Mouse (Mus musculus) cerebellum, adult 9-10 months (tissue): ENCODE results near the gene Asb2.
A peak's percentile ranks its signal among the peaks of the same experiment; 100 is the strongest.

Experiments used
- DNase-seq: peaks from one replicate; pipeline ENCODE4 v3.0.0; 2022

Gene Asb2

DNA sequence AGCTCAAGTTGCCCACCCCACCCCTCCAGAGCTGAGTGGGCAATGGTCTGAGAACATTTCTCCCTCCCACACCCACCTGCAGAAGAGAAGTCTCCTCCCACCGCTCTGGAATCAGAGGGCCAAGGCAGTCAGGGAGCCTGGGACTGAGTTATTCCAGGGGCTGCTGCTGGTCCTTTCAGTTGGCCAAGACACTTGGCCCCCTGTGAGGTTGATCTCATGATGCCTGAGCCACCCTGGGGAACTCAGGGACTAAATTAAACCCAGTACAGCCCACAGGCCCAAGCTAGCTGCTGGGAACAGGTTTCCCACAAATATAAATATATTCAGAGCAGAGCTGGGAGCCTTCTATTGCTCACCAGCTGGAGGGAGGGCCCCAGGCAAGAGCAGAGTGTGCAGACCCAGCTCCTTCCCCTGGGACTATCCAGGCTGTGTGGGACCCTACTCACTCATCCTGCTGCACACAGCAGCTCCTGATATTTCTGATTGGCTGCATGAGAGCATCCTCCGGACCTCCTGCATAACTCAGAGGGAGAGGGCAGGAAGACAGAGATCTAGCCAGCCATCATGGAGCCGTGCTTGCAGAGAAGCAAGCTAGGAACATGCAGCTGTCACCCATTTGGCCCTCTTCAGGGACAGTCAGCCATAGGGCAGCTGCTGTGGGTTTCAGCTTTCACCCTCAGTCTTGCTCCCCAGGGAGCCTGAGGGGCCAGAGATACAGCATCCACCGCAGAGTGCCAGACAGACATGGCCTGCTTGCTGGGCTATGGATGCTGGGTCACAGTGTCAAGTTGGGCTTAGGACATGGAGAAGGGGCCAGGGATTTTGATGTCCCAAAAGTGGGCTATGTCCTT is 3.4 kb upstream of the Asb2 start:
- DNase-seq, result no peak

DNA sequence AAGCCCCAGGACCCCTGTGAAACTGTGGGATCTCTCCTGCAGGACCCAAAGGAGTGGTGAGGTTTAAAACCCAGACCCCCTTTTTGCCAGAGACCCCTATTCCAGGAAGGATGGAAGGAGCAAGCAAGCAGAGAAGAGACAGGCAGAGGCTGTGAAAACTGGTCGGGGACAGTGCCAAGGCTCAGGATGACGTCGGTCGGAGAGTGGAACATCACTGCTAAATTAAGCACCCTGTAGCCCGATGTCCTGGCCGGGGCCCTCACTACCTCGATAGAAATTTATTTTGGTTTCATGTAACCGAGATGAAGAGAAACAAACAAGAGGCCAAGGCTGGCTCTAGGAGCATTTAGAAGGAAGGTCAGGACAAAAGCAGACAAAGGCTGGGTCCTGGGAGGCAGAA is 2.4 kb upstream of the Asb2 start:
- no peak for DNase-seq

DNA sequence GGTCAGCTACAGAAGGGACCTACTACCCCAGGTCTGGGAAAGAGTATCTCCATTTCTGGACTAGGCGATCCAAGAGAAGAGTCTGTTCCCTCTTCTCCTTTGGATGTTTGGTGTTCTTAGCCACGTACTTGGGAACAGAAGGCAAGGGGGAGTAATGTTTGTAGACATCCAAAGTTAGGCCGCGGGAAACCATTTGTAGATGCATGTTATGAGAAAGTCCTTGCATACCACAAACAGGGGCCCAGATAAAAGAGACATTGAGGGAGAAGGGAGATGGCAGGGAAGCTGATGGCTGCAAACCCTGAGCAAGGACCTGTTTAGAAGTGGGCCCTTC is 581 bp upstream of the Asb2 start:
- no peak for DNase-seq

DNA sequence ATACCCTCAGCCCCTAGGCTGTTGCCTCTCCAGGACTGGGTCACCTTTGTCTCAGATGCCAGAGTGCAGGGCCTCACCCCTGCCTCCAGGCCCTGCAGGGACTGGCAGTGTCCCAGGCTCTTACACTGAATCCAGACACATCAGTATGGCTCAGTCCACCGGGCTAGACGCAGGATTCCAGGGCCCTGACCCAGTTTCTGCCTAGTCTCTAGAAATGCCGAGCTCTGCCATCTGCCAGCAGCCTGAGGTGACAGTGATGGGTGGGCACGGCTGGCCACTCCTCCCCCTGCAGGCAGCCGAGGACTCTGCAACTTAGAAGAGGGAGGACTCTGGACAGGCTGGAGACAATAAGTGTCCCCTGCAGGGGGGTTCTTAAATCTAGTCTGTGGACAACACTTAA is 2.3 kb downstream of the Asb2 start:
- peak; percentile 74 for DNase-seq

DNA sequence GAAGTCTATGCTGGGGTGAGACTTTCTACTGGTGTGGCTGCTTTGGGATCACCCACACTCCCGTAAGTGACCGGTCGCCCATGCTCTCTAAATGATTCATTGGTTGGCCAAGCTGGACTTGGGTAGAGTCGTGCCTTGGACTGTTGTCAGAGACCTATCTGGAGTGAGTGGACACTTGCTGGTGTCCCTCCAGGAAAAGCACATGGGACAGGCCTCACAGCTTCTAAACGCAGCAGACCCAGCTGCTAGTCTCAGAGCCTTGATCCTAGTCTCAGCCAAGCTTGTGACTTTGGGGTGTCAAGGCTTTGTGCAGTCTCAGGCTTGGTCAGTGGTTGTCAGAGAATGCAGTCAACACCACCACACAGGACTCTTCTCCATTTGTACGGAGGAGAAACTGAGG is 3.1 kb downstream of the Asb2 start:
- no peak for DNase-seq

DNA sequence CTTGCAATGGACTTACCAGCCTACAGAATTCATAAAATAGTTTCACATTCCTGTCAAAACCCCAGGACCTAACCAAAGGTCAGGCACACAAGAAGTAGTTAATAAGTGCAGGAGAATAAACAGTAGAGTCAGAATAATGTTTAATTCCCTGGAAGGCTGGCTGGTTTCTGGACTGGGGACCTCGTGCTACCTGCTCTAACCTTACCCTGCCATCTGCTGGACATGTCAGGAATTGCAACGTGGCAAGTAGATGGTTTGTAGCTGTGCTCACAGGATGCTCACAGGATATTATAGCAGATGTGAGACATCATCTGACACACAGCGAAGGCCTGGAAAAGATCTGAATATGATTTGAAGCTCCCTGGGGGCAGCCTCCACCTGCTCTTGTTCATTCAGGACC is 7.3 kb downstream of the Asb2 start:
- DNase-seq, result peak; percentile 76

DNA sequence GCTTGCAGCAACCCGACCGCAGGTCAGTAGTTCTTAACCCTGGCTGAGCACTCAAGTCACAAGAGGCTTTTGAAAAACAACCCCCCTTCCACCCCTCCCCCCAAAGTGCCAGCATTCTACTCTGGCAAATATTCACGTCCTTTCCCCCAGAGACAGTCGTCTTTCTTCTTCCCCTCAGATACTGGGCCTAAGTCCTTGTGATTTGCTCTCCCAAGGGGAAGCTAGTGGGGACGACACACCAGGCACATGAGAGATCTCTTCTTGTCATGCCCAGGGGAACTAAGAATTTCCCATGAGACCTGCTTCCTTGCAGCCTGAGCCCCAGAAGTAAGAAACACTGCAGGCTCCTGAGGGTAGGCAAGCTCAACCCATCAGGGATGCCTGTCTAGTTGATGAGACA is 8.4 kb downstream of the Asb2 start:
- DNase-seq, result no peak

DNA sequence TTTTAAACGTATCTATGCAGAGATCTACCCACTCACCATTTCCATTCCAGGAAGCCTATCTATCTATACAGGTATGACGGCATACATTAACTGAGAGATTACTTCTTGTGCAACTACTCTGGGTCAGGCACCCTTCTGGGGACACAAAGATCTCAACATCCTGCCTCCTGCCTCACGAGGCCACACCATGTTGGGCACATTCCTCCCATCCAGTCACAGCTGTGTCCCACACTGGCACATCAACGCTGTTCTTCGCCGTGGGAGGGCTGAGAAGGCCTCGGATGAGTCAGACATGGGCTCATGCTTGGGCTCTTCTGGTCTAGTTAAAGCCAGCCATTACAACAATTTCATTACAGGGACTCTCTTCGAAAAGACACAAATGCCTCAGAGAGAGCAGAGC is 8.9 kb downstream of the Asb2 start:
- DNase-seq, result no peak

DNA sequence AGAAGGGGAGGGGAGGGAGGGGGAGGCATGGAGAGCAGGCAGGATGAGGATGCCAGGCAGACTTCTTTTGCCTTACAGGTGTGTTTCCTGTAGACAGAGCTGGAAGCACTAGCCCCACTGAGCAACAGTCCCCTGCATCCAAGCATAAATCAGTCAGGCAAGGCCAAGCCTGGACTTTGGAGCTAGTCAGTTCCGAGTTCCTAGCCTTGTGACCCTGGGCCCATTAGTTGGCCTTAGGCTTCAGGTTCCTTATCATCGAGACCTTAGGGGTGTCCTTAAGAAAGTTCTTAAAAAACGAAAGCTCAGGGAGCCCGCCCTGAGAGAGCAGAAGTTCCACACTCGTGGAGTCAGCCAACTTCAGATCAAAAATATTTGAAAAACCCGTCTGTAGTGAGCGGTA is 10.9 kb downstream of the Asb2 start:
- no peak for DNase-seq

DNA sequence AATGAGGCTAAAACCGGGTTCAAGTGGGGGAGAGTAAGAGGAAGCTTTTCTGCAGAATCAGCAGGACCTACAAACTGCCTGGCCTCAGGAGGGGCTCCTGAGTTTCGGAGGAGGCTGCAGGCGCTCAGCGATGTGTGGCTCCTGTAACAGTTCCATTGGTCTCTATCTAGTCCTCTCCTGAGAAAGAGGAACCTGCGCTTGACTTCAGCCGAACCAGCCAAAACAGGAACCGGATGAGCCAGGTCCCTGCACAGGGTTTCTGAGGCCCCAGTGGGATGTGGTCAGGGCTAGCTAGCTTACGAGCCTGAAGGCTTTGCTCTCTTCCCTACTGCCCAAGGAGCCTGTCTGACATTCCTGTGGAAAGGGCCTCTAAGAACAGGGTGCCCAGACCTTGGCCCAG is 12.3 kb downstream of the Asb2 start:
- no peak for DNase-seq

DNA sequence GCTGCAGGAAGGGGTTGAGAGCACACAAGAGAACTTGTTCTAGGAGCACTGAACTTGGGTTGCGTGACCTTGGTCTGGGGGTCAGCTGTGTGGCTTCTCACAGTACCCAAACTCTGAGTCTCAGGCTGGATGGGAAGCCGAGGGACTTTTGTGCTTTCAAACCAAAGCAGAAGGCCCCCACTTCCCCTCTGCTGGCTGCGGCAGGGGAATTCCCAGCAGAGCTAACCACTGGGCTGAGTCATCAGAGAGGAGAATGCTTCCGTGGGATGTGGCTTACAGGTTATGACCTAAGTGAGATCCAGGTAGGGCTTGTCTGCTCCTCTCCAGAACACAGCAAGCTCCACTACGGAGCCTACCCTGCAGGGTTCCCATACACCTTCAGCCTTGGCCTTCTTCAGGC is 14.6 kb downstream of the Asb2 start:
- no peak for DNase-seq

DNA sequence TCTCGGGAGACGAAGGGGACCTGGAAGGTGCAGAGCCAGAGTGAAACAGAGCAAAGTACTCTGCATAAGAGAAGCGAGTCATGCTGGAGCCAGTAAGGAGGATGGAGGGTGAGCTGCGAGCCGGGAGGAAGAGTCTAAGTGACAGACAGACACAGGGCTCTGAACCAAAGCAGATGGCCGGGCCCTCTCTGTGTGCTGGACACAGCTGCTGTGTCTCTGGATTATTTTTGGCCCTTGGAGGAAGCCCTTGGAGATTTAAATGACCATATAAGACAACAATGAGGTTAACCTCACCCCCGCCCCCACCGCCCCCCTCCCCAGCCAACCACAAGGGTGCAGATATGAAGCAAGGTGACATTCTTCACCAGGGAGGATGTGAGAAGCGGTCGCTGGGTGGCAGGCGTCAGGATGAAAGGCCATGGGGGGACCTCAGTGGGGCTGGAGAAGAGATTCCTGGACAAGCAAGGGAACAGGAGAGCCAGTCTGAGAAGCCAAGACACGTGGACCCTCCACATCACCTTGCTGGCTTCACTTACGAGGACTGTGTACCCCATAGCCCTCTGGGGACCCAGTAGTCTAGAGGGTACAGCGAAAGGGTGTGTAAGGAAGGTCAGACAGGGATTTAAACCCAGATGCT is 17.5 kb downstream of the Asb2 start:
- DNase-seq, result no peak

DNA sequence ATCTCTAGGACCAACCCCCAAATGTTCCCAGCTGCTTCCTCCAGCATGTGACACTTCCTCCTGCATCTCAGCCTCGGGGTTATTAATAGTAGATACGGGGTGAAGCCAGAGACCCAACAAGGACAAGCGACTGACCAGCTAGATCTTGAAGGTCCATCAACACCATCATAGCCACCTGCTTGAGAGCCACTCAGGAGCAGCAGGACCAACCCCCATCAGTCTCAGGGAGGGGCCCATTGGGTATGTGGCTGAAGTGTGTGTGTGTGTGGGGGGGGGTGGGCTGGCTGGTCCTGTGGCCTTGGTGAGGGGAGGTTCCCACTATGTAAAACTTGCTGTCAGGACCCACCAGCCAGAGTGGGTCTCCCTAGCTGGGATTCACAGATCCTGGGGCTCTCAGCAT is 19.0 kb downstream of the Asb2 start:
- no peak for DNase-seq

DNA sequence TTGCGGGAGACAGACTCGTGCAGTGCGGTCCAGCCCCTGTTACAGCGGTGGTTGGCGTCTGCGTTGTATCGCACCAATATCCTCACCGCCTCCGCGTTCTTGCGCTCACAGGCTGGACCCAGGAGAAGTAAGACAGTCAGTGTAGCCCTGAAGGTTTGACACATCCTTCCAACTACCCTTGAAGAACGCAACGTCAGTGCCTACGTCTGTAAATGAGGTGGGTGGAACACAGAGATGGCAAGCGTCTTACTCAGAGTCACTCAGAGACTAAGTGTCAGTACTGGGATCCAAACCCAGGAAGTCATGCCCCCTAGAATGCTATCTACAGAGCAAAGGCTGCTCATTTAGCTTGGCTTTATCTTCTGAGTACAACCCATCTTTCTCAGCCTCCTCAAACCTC is 22.4 kb downstream of the Asb2 start:
- no peak for DNase-seq

DNA sequence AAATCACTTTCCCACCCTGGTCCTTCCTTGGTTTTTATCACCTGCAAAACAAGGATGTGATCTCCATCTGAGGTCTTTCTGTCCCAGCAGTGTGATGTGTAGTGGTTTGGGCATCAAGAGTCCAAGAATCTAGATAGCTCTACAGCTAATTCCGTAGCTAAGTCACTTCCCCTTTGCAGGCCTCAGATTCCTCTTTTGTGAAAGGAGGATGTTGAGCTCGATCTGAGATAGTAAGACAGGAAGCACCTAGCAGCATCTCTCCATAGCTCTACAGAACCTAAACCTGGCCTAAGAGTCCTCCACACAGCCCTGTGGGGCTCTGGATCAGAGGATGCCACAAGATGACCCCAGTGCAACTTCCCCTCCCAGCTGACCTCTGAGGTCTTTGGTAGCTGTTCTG is 22.9 kb downstream of the Asb2 start:
- no peak for DNase-seq

DNA sequence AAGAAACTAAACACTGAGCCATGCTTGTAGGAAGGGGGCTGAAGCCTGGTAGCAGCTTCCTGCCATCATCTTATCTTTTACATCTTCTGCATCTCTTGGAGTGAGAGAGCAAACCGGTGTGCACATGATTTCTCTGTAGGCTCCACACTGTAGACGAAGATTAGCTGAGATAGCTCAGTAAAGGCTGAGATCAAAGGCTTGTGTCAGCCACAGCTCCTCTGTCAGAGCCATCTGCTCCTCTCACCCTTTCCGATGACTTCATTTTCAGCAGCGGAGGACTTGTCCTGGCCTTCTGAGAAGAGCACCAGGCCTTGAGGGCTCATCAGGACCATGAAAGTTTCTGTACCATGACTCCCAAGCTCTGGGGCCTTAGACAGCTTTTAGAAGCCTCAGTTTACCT is 24.3 kb downstream of the Asb2 start:
- DNase-seq, result no peak

DNA sequence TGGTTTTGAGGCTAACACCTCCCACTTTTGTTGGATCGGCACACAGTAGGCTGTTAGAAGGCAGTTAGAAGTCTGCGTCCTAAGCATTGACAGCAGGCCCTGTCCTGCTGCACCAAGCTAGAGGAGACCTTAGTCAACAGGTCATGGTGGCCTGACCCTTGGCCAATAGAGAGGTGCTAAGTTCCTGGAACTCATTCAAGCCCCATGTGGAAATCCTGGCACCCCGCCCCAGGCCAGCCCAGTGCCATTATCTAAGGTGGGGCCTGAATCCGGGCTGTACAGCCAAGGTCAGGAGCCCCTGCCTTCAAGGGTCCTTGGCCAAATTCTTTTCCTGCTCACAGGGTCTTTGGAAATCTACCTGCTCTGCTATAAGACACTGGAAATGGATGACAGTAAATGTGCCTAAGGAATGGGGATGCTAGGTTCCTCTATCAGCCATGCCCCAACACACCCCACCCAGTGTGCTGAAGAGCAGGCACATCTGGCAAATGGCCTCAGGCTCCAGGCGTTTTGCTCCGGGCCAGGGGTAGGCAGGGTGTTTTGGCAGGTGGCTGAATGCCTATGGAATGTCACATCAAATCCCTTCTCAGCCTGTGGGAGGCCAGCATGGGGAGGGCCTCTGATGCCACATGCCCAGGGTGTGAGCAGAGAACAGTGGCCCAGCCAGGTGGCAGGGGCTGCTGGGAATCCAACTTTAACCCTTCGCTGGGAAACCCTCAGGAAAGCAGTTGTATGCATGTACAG is 27.2 kb downstream of the Asb2 start:
- DNase-seq, result no peak

DNA sequence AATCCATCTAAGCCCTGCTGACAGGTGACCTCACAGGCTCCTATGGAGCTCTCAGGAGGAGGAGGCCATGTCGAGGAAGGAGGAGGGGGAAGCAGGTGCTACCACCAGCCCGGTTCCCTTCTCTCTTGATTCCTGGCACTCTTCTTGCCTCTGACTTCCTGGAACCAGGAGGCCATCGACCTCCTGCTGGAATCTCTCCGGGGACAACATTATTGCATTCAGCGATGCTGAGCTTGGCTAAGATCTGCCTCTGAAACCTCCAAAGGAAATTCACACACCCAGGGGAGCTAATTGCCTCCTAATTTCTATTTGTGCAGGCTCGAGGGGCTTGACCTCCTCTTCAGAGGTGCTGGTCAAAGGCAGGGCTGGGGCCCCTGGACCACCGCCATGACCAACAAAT is 28.7 kb downstream of the Asb2 start:
- no peak for DNase-seq

DNA sequence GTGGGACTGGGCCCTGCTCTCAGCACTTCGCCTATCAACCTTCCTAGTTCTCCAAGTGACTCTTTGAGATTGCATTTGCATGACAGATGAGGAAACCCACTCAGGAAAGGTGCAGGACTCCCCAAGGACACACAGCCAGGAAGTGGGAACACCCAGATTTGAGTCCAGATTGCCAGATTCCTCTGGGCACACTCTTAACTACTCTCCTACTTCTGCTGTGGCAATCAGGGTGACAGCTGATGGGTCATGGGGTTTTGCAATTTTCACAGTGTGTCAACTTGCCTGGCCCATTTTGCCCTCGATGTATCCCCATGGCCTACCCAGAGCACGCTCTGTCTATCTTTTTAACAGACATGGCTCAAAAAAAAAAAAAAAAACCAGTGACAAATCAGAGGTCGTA is 29.2 kb downstream of the Asb2 start:
- DNase-seq, result no peak

DNA sequence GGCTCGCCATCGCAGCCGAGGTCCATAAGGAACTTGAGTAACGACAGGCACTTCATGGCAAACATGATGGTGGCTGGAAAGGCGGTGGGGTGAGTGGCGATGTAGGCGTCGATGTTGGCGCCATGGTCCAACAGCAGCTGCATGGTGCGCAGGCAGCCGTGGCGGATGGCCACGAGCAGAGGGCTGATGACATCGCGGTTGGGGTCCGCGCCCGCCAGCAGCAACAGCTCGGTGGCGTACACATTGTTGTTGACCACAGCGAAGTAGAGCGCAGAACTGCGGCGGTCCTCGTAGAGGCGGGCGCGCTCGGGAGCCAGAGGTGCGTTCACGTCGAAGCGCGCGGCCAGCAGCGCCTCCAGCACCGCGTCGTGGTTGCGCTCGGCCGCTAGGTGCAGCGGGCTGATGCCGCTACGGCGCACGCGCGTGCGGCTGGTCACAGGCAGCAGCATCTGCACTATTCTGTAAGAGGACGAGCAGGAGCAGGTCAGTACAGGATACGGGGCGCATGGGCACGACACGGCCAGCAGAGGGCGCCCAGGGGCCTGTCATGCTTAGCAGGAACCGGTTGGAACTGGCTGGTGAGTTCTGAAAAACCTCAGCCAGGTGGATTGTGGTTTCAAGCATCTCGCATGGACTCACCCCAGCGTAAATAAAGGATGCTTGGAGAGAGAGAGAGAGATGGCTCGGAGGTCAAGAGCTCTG is 30.5 kb downstream of the Asb2 start:
- DNase-seq, result peak; percentile 77

DNA sequence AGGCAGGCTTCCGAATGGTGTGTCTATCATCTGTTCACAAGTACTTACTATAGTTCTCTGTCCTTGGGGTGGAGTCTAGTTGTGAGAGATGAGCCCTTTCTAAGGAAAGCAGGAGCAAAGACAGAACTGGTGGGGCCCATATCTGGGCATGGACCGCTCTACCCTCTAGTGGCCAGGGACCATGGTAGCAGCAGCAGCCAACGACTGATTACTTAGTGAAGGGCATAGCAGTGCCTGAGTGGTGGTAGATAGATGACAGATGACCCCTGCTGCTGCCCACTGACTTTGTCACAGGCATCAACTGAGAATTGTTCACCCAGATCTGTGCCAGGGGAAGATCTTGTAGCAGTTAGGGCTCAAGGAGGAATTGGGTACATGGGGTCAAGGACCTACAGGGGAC is 33.0 kb downstream of the Asb2 start:
- no peak for DNase-seq

DNA sequence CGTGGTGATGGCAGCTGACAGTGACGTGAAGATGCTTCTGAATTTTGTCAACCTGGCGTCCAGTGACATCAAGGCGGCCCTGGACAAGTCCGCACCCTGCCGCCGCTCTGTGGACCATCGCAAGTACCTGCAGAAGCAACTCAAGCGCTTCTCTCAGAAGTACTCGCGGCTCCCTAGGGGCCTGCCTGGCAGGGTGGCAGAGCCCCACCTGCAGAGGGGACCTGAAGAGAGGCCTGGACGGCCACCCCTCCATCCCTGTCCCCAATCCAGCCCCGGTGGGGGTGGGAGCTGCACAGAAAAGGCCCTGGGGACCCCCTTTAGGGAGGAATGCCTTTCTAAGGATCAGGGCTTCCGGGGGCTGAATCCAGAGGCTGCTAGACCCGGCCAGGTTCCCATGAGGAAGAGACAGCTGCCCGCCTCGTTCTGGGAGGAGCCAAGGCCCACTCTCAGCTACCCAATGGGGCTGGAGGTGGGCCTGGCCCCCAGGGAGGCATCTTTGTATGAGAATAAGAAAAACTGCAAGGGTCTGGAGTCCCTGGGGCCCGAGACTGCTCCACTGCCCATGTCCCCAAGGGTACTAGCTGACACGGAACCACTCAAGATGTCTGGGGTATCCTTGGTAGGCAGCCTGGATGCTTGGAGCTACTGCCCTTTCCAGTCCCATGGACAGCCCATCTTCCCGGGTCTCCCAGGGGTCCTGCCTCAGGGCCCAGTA is 39.8 kb downstream of the Asb2 start:
- DNase-seq, result no peak
